Mouse (Mus musculus) liver, postnatal 0 days (tissue): ENCODE measurements at regions not wholly inside any gene's neighbourhood (a gene's known extent, or its start where the extent isn't known, plus 50 kb on each side); places are given as distances from the start of the nearest gene placed in this dataset.

ENCODE experiments used
- ATAC-seq: fragments of 200-750 bp; cut with Nextera tagmentation; 2 replicates; pipeline ENCODE4 v1.8.0; 2017; ENCODE audit warnings: mild to moderate bottlenecking, moderate library complexity
- DNase-seq: peaks from one replicate; pipeline ENCODE4 v3.0.0-alpha.2; 2016
- H3K27ac ChIP-seq: fragments of 300-500 bp; sonication (generic); 2 replicates; pipeline ENCODE4 v1.5.1; 2014; ENCODE audit warnings: antibody characterized with exemption, moderate library complexity, mild to moderate bottlenecking, low read depth
- H3K27me3 ChIP-seq: fragments of 300-500 bp; sonication (generic); 2 replicates; pipeline ENCODE4 v1.6.1; 2014; ENCODE audit warnings: low read length, control low read depth, mixed read lengths; ENCODE audit not compliant: insufficient read depth
- H3K36me3 ChIP-seq: fragments of 300-500 bp; sonication (generic); replicated peaks from 2 replicates; pipeline ENCODE4 v1.6.1; 2014; ENCODE audit warnings: mild to moderate bottlenecking, control low read depth, low read length, moderate library complexity, mixed read lengths; ENCODE audit not compliant: insufficient read depth
- H3K4me1 ChIP-seq: fragments of 300-500 bp; sonication (generic); 2 replicates; pipeline ENCODE4 v1.6.1; 2014; ENCODE audit warnings: antibody characterized with exemption, mild to moderate bottlenecking, control low read depth; ENCODE audit not compliant: insufficient read depth
- H3K4me2 ChIP-seq: fragments of 300-500 bp; sonication (generic); 2 replicates; pipeline ENCODE4 v1.6.1; 2014; ENCODE audit warnings: low read depth, mild to moderate bottlenecking, low read length, moderate library complexity, mixed read lengths
- H3K4me3 ChIP-seq: fragments of 300-500 bp; sonication (generic); 2 replicates; pipeline ENCODE4 v1.5.1; 2014; ENCODE audit warnings: low read depth, low read length
- H3K9ac ChIP-seq: fragments of 300-500 bp; sonication (generic); replicated peaks from 2 replicates; pipeline ENCODE4 v1.6.1; 2014; ENCODE audit warnings: mild to moderate bottlenecking, moderate library complexity
- H3K9me3 ChIP-seq: fragments of 300-500 bp; sonication (generic); 2 replicates; pipeline ENCODE4 v1.6.1; 2016; ENCODE audit warnings: mild to moderate bottlenecking, control low read depth, low read length, mixed read lengths
- CTCF ChIP-seq: sonication (generic); IDR thresholded peaks from 2 replicates; pipeline ENCODE4 v1.5.1; 2016; ENCODE audit warnings: antibody characterized with exemption, low read depth
- EP300 ChIP-seq: IDR thresholded peaks from 2 replicates; pipeline ENCODE4 v1.6.1; 2016; ENCODE audit warnings: antibody characterized with exemption, low read depth, mild to moderate bottlenecking
- WGBS: fragments of 180-500 bp; shearing (Covaris S2); extraction: QIAGEN DNeasy Blood & Tissue Kit; methylation state at CpG from one replicate; pipeline ENCODE4 v1.1.7; 2014; ENCODE audit not compliant: insufficient replicate concordance; 5-methylcytosine and 5-hydroxymethylcytosine counted together

DNA sequence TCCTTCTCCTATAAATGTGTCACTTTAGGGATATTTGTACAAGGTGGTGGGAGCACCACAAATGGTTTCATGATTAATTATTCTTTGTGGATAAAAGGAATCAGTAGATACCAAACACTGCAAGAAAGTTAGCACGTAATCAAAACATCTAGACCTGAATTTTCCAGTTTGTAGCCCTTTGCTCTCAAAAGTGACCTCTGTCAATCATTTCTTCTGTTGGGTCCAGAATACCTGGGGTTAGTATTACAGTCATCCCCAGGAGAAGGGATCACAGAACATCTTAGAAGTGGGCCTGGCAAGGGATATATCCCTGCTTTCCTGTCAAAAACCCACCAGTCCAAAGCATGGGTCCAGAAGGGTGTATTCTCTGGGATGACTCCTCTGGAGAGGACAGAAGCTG lies 122.1 kb upstream of the Zmiz1 start:
- Histone ChIP-seq H3K27ac (no peak overlapping the region), H3K36me3 (no peaks in the 10 kb centered on the region), H3K9me3 (peaks cover 4% of the 10 kb centered on the region; the same call in 1 of the 2 replicates), H3K27me3 (no peaks in the 10 kb centered on the region), H3K4me1 (no peaks in the 10 kb centered on the region), H3K4me2 (no peak overlapping the region), H3K4me3 (no peak overlapping the region), H3K9ac (no peak overlapping the region)
- ATAC-seq: no peak
- 71% methylated on average over 1 of the region's 1 CpGs for WGBS
- DNase-seq: no peak
- no peak for TF ChIP-seq EP300

- H3K9ac ChIP-seq: no peak overlapping the region
- no peaks in the 10 kb centered on the region for H3K27me3 ChIP-seq
- 71% methylated on average over 9 of the region's 9 CpGs for WGBS
- H3K4me1 ChIP-seq: no peaks in the 10 kb centered on the region
- no peak overlapping the region for H3K4me3 ChIP-seq
- DNase-seq (no peak), ATAC-seq (no peak)
- TF ChIP-seq CTCF: no peak
- TF ChIP-seq EP300: no peak
- no peak overlapping the region for H3K27ac ChIP-seq
- H3K9me3 ChIP-seq: peaks cover 4% of the 10 kb centered on the region; the same call in 1 of the 2 replicates
- no peak overlapping the region for H3K4me2 ChIP-seq
- no peaks in the 10 kb centered on the region for H3K36me3 ChIP-seq
Observed at GRCm38 (mm10) chr14:25338404-25339051, 120.5 kb upstream of the Zmiz1 start.

DNA sequence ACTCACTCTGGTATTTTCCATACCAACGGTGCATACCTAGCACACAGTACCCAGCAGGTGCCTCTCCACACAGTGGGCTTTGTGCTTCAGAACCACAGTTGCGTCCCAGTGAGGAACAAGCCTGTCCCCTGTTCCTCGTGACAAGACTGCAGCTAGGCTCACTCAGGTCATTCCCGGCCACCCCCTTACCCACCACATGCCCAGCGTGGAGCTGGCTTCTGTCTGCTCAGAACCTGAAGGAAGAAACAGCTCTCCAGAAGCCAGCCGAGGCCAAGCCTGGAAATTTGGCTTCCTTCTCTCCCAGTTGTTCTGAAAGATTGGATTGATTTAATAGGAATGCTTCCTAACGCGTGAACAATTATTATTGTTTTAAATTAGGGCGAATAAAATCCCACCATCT lies 118.1 kb upstream of the Zmiz1 start:
- H3K9ac ChIP-seq: no peak overlapping the region
- no peak overlapping the region for H3K4me3 ChIP-seq
- WGBS: 80% methylated on average over 9 of the region's 9 CpGs
- H3K27me3 ChIP-seq: no peaks in the 10 kb centered on the region
- no peaks in the 10 kb centered on the region for H3K36me3 ChIP-seq
- H3K4me2 ChIP-seq: no peak overlapping the region
- no peaks in the 10 kb centered on the region for H3K4me1 ChIP-seq
- no peak for ATAC-seq
- H3K27ac ChIP-seq: no peak overlapping the region
- H3K9me3 ChIP-seq: peaks cover 1% of the 10 kb centered on the region; the same call in 1 of the 2 replicates
- TF ChIP-seq CTCF (no peak), EP300 (no peak)
- DNase-seq: no peak

DNA sequence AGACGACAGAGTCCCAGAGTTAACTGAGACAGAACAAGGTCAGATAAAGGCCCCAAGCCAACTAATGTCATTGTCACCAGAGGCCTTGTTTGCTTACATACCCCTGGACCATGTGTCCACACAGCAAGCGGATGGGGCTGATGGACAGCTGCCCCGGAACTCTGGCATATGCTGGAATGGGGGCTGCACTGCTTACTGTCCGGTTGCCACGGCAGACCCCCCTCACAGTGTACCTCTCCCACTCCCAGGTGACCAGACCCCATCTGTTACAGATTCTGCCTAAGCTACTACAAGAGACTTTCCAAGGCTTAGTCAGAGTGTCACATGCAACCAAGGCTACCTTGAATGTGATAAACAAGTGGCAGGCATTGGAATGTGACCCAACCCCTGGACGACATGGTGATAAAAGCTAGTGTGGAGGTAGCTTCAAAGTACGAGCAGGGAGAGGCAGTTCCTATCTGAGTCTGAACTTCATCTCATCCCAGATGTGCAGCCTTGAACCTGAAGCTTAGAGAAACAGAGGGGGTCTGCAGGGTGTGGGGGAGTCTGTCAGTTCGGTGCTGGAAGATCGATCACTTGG lies 117.0 kb upstream of the Zmiz1 start:
- ATAC-seq: no peak
- H3K4me2 ChIP-seq: no peak overlapping the region
- no peak overlapping the region for H3K27ac ChIP-seq
- H3K27me3 ChIP-seq: no peaks in the 10 kb centered on the region
- TF ChIP-seq CTCF: no peak
- TF ChIP-seq EP300: no peak
- no peaks in the 10 kb centered on the region for H3K9me3 ChIP-seq
- H3K36me3 ChIP-seq: no peaks in the 10 kb centered on the region
- WGBS: 74% methylated on average over 9 of the region's 9 CpGs
- H3K9ac ChIP-seq: no peak overlapping the region
- DNase-seq: no peak
- no peak overlapping the region for H3K4me3 ChIP-seq
- H3K4me1 ChIP-seq: no peaks in the 10 kb centered on the region

- Histone ChIP-seq H3K27ac (no peak overlapping the region), H3K4me2 (no peak overlapping the region), H3K36me3 (no peaks in the 10 kb centered on the region), H3K4me3 (no peak overlapping the region), H3K9ac (no peak overlapping the region), H3K4me1 (no peaks in the 10 kb centered on the region), H3K9me3 (no peaks in the 10 kb centered on the region), H3K27me3 (no peaks in the 10 kb centered on the region)
- DNase-seq (no peak), ATAC-seq (no peak)
- TF ChIP-seq CTCF (no peak), EP300 (no peak)
- WGBS: 29% methylated on average over 4 of the region's 4 CpGs
Observed at GRCm38 (mm10) chr14:25342865-25343565, 116.0 kb upstream of the Zmiz1 start.

DNA sequence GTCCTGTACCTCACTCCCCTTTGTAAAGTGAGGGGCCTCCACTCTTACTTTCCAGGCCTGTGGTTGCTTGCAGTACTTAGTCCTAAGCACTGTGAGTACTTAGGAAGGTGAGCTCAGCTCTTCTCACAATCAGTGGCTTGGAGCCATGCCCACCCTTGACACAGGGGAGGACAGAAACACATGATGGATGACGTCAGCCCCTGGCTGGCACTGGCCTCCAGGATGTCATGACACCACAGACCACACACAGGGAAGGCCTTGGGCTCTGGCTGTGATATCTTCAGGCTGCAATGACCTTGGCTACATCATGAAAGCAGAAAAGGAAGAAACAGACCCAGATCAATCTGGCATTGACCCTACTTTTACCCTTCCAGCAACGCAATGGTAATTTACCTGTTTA lies 113.0 kb upstream of the Zmiz1 start:
- Histone ChIP-seq H3K27me3 (no peaks in the 10 kb centered on the region), H3K4me1 (no peaks in the 10 kb centered on the region), H3K27ac (no peak overlapping the region), H3K4me2 (no peak overlapping the region), H3K9me3 (no peaks in the 10 kb centered on the region), H3K9ac (no peak overlapping the region), H3K4me3 (no peak overlapping the region), H3K36me3 (no peaks in the 10 kb centered on the region)
- peak; percentile 54 for DNase-seq
- TF ChIP-seq CTCF: no peak
- TF ChIP-seq EP300: no peak
- WGBS: 30% methylated on average over 2 of the region's 2 CpGs
- ATAC-seq: peak; percentile 62
